Mouse (Mus musculus): ENCODE measurements at regions not wholly inside any gene's neighbourhood (a gene's known extent, or its start where the extent isn't known, plus 50 kb on each side); places are given as distances from the start of the nearest gene placed in this dataset.

DNA sequence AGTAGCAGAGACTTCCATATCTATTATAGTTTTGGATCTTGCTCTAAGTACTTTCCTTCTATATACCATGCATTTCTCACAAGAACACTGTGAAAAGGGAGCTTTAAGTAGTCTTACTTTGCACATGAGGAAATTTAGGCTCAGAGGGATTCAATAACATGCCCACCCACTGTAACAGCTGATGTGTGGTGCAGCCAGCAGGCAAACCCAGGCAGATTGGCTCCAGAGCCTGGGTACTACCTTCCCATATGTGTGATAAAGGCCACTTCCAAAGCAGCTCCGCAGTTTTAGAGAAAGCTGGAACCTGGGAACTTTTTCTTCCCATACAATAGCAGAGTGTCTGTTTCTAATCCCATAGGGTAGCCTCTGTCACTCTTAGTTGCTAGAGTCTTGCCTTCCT lies 441.6 kb downstream of the Ccdc171 start:
- 88% methylated on average over 1 of the region's 1 CpGs for WGBS
- no peaks in the 10 kb centered on the region for H3K27me3 ChIP-seq (ENCODE audit: low read depth, poor library complexity, severe bottlenecking)
- DNase-seq (ENCODE audit: low spot score), result no peak
- no peak overlapping the region for H3K4me3 ChIP-seq
- H3K27ac ChIP-seq, result no peak overlapping the region
- H3K9me3 ChIP-seq (replicated peaks), result no peaks in the 10 kb centered on the region
- no peaks in the 10 kb centered on the region for H3K4me1 ChIP-seq
- H3K36me3 ChIP-seq, result no peaks in the 10 kb centered on the region

DNA sequence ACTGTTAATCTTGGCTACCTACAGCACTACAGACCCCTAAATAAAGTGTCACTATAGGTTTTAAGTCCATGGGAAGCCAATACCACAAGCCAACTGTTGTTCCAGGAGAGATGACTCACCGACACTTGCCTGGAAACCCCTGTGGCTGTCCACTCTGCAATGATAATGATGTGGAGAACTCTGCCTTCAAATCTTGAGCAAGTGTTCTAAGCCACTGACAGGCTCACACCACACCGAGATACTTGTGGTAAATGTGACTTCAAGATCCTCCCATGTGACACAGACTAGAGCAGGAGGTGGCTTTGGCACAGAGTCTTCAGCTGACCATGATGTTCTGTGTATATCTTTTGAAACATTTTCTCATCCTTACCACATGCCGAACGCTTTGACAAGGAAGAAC lies 447.8 kb downstream of the Ccdc171 start:
- no peak for DNase-seq (ENCODE audit: low spot score)
- H3K36me3 ChIP-seq, result no peaks in the 10 kb centered on the region
- no peaks in the 10 kb centered on the region for H3K27me3 ChIP-seq (ENCODE audit: low read depth, poor library complexity, severe bottlenecking)
- 91% methylated on average over 4 of the region's 4 CpGs for WGBS
- no peak overlapping the region for H3K27ac ChIP-seq
- H3K4me1 ChIP-seq, result peaks cover 30% of the 10 kb centered on the region
- H3K4me3 ChIP-seq, result no peak overlapping the region
- H3K9me3 ChIP-seq (replicated peaks), result no peaks in the 10 kb centered on the region

DNA sequence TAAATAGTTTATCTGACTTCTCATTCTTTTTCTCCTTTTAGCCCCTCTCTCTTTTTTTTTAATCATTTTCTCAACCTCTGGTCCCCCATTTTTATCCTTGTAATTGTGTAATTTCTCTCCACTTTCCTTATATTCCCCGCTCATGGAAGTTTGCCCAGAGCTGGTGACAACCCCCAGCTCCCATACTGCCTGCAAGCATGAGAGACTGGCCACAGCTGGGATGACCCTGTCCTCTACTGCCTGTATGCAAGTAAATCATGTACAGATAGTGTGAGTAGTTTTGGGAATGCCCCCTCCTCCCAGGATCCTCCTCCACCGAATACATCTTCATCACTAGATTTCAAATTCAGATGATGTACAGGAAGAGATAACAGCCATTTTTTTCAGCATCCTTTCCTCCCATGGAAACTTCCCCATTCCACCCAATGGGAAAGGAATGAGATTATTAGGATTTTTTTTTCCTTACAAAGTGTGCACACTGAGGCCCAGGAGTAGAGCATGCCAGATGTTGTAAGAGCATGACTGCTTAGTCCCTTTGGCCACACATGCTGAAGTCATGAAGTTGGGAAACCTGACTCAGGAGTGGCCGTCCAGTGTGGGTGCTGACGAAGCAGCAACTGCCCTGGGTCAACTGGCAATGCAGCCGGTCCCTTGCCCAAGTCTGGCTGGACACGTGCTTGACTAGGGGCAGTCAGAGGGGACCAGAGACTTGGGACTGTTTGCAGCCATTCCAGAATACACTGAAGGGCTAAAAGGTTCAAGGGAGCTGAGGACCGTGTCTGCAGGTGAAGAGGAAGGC lies 449.1 kb downstream of the Ccdc171 start:
- WGBS, result 79% methylated on average over 7 of the region's 7 CpGs
- Histone ChIP-seq H3K9me3 (replicated peaks) (no peaks in the 10 kb centered on the region), H3K27ac (no peak overlapping the region), H3K4me1 (peaks cover 34% of the 10 kb centered on the region), H3K4me3 (no peak overlapping the region), H3K27me3 (ENCODE audit: low read depth, poor library complexity, severe bottlenecking) (no peaks in the 10 kb centered on the region), H3K36me3 (no peaks in the 10 kb centered on the region)
- no peak for DNase-seq (ENCODE audit: low spot score)

DNA sequence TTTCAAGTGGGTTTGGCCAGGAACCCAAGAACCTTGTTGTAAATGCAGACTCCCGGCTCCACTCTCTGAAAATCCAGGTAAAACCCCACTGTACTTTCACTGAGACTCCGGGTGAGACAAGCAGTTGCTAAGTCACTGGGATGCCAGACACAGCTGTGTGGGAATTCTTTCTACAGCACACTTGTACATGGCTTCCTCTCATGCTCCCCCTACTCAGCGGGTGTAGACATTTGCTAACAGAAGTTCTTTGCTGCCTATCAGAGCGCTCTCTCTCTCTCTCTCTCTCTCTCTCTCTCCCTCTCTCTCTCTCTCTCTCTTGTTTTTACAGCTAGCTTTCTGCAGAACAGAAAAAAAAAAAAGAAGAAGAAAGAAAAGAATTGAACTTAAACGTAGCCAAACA lies 450.2 kb downstream of the Ccdc171 start:
- DNase-seq (ENCODE audit: low spot score), result no peak

DNA sequence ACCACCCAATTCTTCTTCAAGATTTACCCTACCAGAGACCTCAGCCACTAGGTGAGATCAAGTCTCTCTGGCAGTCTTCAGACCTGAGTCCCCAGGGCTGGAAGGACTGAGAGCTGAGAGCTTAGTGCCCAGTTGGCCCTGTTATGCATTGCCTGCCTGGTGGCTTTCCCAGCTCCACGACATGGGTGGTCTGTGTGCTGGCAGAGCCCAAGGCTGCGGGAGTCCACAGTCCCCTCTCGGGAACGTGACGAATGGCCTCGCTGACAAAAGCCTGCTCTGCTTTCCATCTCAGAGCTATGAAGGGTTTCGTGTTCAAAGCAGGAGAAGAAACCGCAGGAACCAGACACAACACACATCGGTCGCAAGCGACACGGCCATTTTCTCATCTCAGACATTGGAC lies 450.7 kb downstream of the Ccdc171 start:
- peak overlapping the region; percentile 29 for H3K4me3 ChIP-seq
- H3K27me3 ChIP-seq (ENCODE audit: low read depth, poor library complexity, severe bottlenecking), result no peaks in the 10 kb centered on the region
- no peaks in the 10 kb centered on the region for H3K9me3 ChIP-seq (replicated peaks)
- H3K36me3 ChIP-seq, result no peaks in the 10 kb centered on the region
- H3K4me1 ChIP-seq, result peaks cover 34% of the 10 kb centered on the region
- WGBS, result 21% methylated on average over 12 of the region's 12 CpGs
- DNase-seq (ENCODE audit: low spot score), result peak; percentile 70
- H3K27ac ChIP-seq, result peak overlapping the region; percentile 72

More for the DNA sequence above, 450.2 kb downstream of the Ccdc171 start:
- Histone ChIP-seq H3K4me3 (no peak overlapping the region), H3K36me3 (no peaks in the 10 kb centered on the region), H3K27ac (peak overlapping the region; percentile 72), H3K4me1 (peaks cover 34% of the 10 kb centered on the region), H3K27me3 (ENCODE audit: low read depth, poor library complexity, severe bottlenecking) (no peaks in the 10 kb centered on the region), H3K9me3 (replicated peaks) (no peaks in the 10 kb centered on the region)
- WGBS, result 77% methylated on average over 5 of the region's 5 CpGs

DNA sequence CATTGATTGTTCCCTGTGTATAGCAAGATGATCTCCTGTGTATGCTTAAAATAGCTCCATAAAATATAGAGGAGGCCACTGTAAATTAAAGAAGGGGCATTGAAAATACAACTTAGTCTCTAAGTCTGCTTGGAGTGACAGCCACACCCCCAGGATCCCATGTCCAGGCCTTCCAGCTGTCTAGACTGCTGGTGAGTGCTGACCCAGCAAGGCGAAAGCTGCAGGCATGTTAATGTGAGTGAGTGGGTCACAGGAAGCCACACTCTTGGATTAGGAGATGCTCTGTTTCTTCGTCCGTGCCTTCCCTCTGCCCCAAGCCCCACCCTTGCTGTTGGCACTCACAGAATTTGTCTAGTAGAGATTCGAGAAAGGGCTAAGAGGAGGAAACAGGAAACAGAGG lies 453.7 kb downstream of the Ccdc171 start:
- Histone ChIP-seq H3K27me3 (ENCODE audit: low read depth, poor library complexity, severe bottlenecking) (no peaks in the 10 kb centered on the region), H3K9me3 (replicated peaks) (no peaks in the 10 kb centered on the region), H3K27ac (no peak overlapping the region), H3K36me3 (no peaks in the 10 kb centered on the region), H3K4me1 (peaks cover 34% of the 10 kb centered on the region), H3K4me3 (no peak overlapping the region)
- 62% methylated on average over 4 of the region's 4 CpGs for WGBS
- no peak for DNase-seq (ENCODE audit: low spot score)

DNA sequence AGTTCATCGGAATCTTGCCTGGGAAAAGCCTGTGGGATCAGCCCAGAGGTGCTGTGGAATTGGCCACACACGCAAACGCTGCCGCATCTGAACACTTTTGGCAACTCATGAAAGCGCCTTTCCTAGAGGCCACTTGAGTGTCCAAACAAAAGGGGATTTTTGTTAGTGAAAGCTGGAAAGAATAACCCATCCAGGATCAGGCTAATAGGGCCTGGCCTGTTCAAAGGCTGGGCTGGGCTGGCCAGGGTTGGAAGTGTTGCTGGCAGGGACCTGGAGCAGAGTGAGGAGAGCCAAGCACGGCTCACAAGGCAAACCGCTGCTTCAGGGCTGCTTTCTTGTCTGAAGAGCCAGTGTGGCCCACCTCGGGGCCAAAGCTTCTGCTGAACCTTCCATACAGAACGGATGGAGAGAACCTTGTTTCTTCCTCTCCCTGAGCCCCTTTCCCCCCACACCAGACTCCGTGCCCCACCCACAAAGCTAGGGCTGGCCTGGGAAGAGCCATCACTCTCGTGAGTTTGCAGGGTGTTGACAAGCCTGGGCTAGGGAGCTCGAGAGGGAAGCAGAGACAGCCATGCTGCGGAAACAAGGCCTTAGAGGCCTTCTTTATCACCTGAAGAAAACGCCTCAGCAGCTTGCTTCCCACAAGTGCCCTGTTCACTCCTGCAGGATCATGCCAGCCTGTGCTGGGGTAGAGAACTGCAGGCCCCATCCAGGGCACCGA lies 459.5 kb downstream of the Ccdc171 start:
- H3K4me3 ChIP-seq, result no peak overlapping the region
- H3K27me3 ChIP-seq (ENCODE audit: low read depth, poor library complexity, severe bottlenecking), result no peaks in the 10 kb centered on the region
- H3K4me1 ChIP-seq, result peaks cover 41% of the 10 kb centered on the region
- WGBS, result 81% methylated on average over 15 of the region's 15 CpGs
- DNase-seq (ENCODE audit: low spot score), result no peak
- H3K36me3 ChIP-seq, result 0 out of 2 replicates have a peak, but pooled peaks cover 6% of the 10 kb centered on the region
- no peaks in the 10 kb centered on the region for H3K9me3 ChIP-seq (replicated peaks)
- peak overlapping the region; percentile 75 for H3K27ac ChIP-seq

DNA sequence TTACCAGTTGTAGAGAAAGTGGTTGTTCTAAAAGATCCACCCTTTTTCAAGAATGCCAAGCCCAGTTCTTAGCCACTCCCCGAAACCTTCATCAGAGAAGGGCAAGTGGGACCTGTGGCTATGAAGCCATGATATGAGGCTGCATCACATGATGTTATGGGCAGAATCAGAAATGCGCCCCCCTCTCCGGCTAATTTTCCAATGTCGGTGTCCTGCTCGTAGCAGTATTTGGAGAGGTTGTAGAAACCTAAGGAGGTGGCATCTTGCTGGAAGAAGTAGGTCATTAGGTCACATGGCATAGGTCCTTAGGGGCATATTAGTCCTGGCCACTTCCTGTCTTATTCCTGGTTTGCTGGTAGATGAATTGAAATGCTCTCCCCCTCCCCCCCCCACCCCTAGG lies 460.1 kb downstream of the Ccdc171 start:
- 92% methylated on average over 5 of the region's 5 CpGs for WGBS
- H3K27ac ChIP-seq, result peak overlapping the region; percentile 75
- H3K36me3 ChIP-seq, result 0 out of 2 replicates have a peak, but pooled peaks cover 6% of the 10 kb centered on the region

DNA sequence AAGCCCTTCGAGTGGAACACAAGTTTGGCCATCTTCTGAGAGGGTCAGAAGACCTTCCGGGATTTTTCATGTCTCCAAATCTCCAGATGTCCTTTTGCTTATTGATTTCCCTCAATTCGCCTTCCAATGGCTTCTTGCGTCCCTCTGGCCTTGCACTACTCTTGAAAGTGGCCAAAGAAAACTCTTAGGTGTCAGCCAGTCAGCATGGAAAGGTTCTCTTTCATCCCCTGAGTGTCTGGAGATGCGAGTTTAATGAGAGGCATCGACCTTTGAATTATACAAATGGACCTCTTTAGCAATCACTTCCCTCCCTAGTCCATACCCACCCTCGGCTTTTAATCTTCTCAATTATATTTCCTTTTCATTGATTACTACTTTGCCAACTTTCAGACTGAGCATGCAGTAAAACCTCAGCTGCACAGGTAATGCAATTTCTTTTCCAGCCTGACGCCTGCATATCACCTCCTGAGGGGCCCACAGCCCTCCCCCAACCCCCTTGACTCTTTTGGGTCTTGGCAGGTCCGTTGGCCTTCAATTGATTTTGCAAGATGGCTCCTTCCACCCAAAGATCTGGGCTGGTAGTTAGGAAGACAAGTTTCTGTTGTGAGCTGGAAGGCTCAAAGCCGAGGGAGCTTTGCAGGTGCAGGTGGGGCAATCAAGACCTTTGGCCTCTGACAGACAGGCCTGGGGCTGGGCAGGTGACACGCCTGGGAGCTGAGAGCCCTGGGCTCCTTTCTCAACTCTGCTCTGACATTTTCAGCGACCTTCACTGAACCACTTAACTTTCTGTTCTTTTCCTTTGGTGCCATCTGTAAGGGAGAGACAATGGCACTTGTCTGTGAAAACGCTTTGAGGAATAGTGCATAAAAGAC lies 461.8 kb downstream of the Ccdc171 start:
- Histone ChIP-seq H3K9me3 (replicated peaks) (no peaks in the 10 kb centered on the region), H3K36me3 (0 out of 2 replicates have a peak, but pooled peaks cover 6% of the 10 kb centered on the region), H3K4me3 (no peak overlapping the region), H3K27ac (peak overlapping the region; percentile 79), H3K27me3 (ENCODE audit: low read depth, poor library complexity, severe bottlenecking) (no peaks in the 10 kb centered on the region), H3K4me1 (peaks cover 59% of the 10 kb centered on the region)
- 77% methylated on average over 13 of the region's 13 CpGs for WGBS
- DNase-seq (ENCODE audit: low spot score), result no peak

More for the DNA sequence above, 460.1 kb downstream of the Ccdc171 start:
- no peak for DNase-seq (ENCODE audit: low spot score)
- Histone ChIP-seq H3K4me1 (peaks cover 47% of the 10 kb centered on the region), H3K9me3 (replicated peaks) (no peaks in the 10 kb centered on the region), H3K4me3 (no peak overlapping the region), H3K27me3 (ENCODE audit: low read depth, poor library complexity, severe bottlenecking) (no peaks in the 10 kb centered on the region)

DNA sequence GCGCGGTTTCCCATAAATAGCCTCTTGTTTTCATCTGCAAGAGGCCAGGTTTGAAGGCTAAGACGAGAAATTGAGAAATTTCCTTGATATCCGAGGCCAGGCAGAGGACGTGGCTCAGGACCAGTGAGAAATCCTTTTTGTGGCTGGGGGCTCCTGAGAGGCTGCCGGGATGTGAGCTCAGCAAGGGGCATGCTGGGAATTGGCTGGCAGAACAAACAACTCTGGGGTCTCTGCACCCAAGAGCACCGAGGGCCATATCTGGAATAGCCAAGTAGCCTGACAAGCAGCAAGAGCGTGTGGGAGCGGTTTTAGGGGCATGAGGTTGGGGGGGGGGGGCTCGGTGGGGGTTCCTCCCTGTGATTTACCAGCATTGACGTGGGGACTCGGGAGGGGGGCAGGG lies 462.5 kb downstream of the Ccdc171 start:
- 0 out of 2 replicates have a peak, but pooled peaks cover 6% of the 10 kb centered on the region for H3K36me3 ChIP-seq
- H3K9me3 ChIP-seq (replicated peaks), result no peaks in the 10 kb centered on the region
- no peaks in the 10 kb centered on the region for H3K27me3 ChIP-seq (ENCODE audit: low read depth, poor library complexity, severe bottlenecking)
- peaks cover 59% of the 10 kb centered on the region for H3K4me1 ChIP-seq
- peak; percentile 41 for DNase-seq (ENCODE audit: low spot score)
- H3K4me3 ChIP-seq, result 0 out of 2 replicates have a peak overlapping the region, but pooled peaks have one; percentile 9
- WGBS, result 54% methylated on average over 12 of the region's 12 CpGs
- peak overlapping the region; percentile 79 for H3K27ac ChIP-seq

DNA sequence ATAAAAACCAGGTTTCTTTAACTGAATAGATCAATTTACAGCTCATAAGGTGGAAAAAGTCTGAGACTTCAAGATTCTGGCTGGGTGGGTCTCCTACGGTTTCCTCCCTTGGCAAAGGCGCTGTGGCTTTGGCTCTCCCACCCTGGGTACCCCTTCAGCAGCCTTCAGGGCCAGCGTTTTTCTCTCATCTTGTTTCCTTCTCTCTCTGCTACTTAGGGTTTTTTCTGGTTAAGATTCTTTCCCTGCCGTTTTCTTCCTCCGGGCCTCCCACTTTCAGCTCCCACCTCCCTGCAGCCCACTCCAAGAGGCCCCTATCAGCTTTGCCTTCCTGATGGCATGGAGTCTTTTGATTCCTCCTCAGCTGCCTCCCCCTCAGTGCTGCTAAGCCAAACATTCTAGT lies 463.0 kb downstream of the Ccdc171 start:
- Histone ChIP-seq H3K27ac (peak overlapping the region; percentile 79), H3K9me3 (replicated peaks) (no peaks in the 10 kb centered on the region), H3K4me1 (peaks cover 59% of the 10 kb centered on the region), H3K36me3 (0 out of 2 replicates have a peak, but pooled peaks cover 6% of the 10 kb centered on the region), H3K27me3 (ENCODE audit: low read depth, poor library complexity, severe bottlenecking) (no peaks in the 10 kb centered on the region), H3K4me3 (0 out of 2 replicates have a peak overlapping the region, but pooled peaks have one; percentile 9)
- 26% methylated on average over 5 of the region's 5 CpGs for WGBS
- DNase-seq (ENCODE audit: low spot score), result peak; percentile 45

DNA sequence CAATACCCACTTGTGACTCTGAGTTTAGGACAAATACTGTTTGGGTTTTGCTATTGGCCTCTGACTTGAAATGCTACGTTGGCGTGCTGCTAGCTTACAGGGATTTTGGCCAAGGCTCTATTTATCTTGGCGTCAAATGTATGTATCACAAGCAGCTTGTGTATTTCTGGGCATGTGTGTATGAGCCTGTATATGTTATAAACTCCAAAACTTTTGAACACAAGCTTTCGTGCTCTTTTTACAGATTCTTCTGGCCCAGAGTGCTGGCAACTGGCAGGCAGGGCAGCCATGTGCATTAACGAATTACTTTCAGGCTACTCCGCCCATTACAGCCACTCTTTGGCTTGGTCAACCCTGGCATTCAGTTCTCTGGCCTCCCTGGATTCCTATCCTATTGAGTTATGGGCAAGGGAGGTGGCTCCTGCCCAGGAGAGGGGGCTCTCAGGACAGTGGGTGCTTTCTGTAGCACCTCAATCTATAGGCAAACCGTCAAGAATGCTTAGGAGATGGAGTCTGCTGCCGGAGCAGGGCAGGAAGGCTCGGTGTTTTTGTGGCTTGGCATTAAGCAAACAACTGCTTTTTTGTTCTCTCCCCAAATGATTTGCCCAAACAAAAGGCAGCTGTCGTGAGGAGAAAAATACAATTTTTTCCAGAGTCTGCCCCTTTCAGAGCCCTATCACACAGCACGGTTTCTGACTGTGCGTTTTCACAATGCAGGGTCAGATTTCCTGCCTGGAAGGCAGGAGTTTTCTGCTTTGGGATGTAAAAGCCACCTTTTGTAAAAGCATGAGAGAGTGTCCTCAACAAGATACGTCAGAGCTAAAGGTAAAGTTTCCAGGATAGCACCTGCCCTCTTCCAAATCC lies 465.0 kb downstream of the Ccdc171 start:
- H3K4me1 ChIP-seq, result peaks cover 52% of the 10 kb centered on the region
- H3K27ac ChIP-seq, result peak overlapping the region; percentile 81

More for the DNA sequence above, 465.0 kb downstream of the Ccdc171 start:
- Histone ChIP-seq H3K27me3 (ENCODE audit: low read depth, poor library complexity, severe bottlenecking) (no peaks in the 10 kb centered on the region), H3K4me3 (no peak overlapping the region), H3K9me3 (replicated peaks) (no peaks in the 10 kb centered on the region), H3K36me3 (no peaks in the 10 kb centered on the region)
- DNase-seq (ENCODE audit: low spot score), result no peak
- WGBS, result 76% methylated on average over 13 of the region's 13 CpGs
